Mouse (Mus musculus): ENCODE data around the gene Igsf8.

DNA sequence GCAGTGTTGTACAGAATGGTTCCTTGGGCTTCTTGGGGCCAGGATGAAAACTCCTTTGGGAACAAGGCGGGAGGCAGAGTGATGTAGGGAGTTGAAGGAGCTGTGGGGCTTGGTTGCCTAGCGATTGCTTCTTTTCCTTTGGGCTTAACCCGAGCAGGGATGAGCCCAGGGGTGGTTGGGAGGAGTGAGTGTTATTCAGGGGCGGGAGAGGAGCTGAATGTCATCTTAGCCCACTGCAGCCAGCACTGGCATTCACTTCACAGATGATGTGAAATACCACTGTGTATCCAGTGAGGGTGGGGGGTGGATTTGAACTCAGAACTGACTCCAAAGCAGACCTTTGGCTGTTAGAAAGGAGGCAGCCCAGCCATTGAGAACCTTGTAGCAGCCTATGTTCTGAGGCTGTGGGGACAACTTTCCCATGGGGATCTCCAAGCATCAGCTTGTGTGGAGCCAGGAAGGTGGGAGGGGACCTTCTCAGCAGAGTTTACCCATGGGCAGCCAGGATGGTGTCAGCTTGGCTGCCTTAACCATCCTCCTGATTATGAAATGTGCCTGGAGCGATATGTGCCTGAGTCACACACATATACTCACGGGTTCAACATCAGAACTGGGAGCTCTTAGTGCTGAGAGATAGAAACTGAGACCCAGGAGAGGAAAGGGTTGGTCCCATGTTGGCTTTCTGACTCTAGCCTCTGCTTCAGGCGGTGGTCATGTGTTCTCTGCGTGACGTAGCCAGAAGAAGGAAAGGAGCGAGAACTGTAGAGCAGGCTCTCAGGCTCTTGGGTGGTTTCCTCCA, 52.4 kb downstream of the Igsf8 start:
- TF ChIP-seq CTCF (IDR thresholded peaks at IDR 0.05; ENCODE audit: extremely low read depth, insufficient read length, insufficient replicate concordance, low read depth, low read length) (no peak), POLR2A (IDR thresholded peaks at IDR 0.05; ENCODE audit: low read depth, low read length) (no peak)
